Mouse (Mus musculus): Measurements from ENCODE around the gene Car9. TPM values are rescaled to one million over a fixed set of nuclear protein-coding genes. Genes with fewer than 3 reads are reported as not detected.

Car9 gene
- total and polyA plus RNA-seq, 2 experiments: 0.20 to 0.28 TPM

GRCm38 (mm10) chr4:43519551-43519950 is 12.8 kb downstream of the Car9 start:
- WGBS: 18% methylated on average over 10 of the region's 10 CpGs
- peak; percentile 79 for DNase-seq (ENCODE audit: extremely low read depth, low read depth, low spot score)
- H3K4me3 ChIP-seq (ENCODE audit: insufficient read depth, low read depth, low read length): no peak overlapping the region
- 0 out of 2 replicates have a peak overlapping the region, but pooled peaks have one; percentile 21 for H3K27ac ChIP-seq (replicated peaks; ENCODE audit: insufficient read depth, low read depth, low read length)
- peak overlapping the region; percentile 38; the same call in 1 of the 2 replicates for H3K9ac ChIP-seq (ENCODE audit: low read depth, low read length)
- H3K36me3 ChIP-seq (ENCODE audit: control insufficient read depth, insufficient read depth, low read length): no peaks in the 10 kb centered on the region
- TF ChIP-seq POLR2A (IDR thresholded peaks at IDR 0.05; ENCODE audit: extremely low read depth, insufficient read depth, low read length) (no peak), CTCF (IDR thresholded peaks at IDR 0.05; ENCODE audit: low read depth, low read length) (no peak)
- no peaks in the 10 kb centered on the region for H3K79me2 ChIP-seq (ENCODE audit: control insufficient read depth, insufficient read depth, low read length)
- peaks cover 11% of the 10 kb centered on the region for H3K4me1 ChIP-seq (ENCODE audit: control insufficient read depth, insufficient read depth, low read length)
- no peaks in the 10 kb centered on the region for H3K27me3 ChIP-seq (ENCODE audit: control insufficient read depth, insufficient read depth, low read length)

DNA sequence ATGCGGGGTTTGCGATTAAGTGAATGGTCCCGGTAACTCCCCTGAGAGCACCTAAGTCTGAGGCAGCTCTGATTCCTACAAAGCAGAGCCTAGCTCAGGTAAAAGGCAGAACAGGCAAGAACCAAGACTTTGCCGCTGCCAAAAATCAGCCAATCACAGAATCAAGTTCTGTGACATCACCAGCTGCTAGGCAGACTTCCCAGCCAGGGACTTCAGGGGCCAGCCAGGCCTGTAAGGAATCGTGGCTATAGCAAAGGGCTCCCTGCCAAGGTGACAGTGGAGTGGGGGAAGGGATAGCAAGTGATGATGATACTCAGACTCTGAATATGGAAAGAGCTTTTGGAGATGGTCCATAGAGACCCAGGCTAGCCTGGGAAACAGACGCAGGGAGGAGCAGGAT is 13.2 kb downstream of the Car9 start:
- Histone ChIP-seq H3K27ac (replicated peaks; ENCODE audit: insufficient read depth, low read depth, low read length) (0 out of 2 replicates have a peak overlapping the region, but pooled peaks have one; percentile 21), H3K36me3 (ENCODE audit: control insufficient read depth, insufficient read depth, low read length) (no peaks in the 10 kb centered on the region), H3K9ac (ENCODE audit: low read depth, low read length) (peak overlapping the region; percentile 38; the same call in 1 of the 2 replicates), H3K79me2 (ENCODE audit: control insufficient read depth, insufficient read depth, low read length) (no peaks in the 10 kb centered on the region), H3K27me3 (ENCODE audit: control insufficient read depth, insufficient read depth, low read length) (no peaks in the 10 kb centered on the region), H3K4me3 (ENCODE audit: insufficient read depth, low read depth, low read length) (no peak overlapping the region), H3K4me1 (ENCODE audit: control insufficient read depth, insufficient read depth, low read length) (peaks cover 11% of the 10 kb centered on the region)
- TF ChIP-seq CTCF (IDR thresholded peaks at IDR 0.05; ENCODE audit: low read depth, low read length) (no peak), POLR2A (IDR thresholded peaks at IDR 0.05; ENCODE audit: extremely low read depth, insufficient read depth, low read length) (no peak)
- 20% methylated on average over 6 of the region's 6 CpGs for WGBS
- peak; percentile 64 for DNase-seq (ENCODE audit: extremely low read depth, low read depth, low spot score)

- Histone ChIP-seq H3K27me3 (ENCODE audit: control insufficient read depth, insufficient read depth, low read length) (no peaks in the 10 kb centered on the region), H3K79me2 (ENCODE audit: control insufficient read depth, insufficient read depth, low read length) (no peaks in the 10 kb centered on the region), H3K27ac (replicated peaks; ENCODE audit: insufficient read depth, low read depth, low read length) (no peak overlapping the region), H3K4me1 (ENCODE audit: control insufficient read depth, insufficient read depth, low read length) (peaks cover 6% of the 10 kb centered on the region; the same call in 1 of the 2 replicates), H3K4me3 (ENCODE audit: insufficient read depth, low read depth, low read length) (no peak overlapping the region), H3K9ac (ENCODE audit: low read depth, low read length) (no peak overlapping the region), H3K36me3 (ENCODE audit: control insufficient read depth, insufficient read depth, low read length) (peaks cover 7% of the 10 kb centered on the region; the same call in 1 of the 2 replicates)
- 78% methylated on average over 5 of the region's 5 CpGs for WGBS
- TF ChIP-seq CTCF (IDR thresholded peaks at IDR 0.05; ENCODE audit: low read depth, low read length) (peak; percentile 51), POLR2A (IDR thresholded peaks at IDR 0.05; ENCODE audit: extremely low read depth, insufficient read depth, low read length) (no peak)
- DNase-seq (ENCODE audit: extremely low read depth, low read depth, low spot score): peak; percentile 18
These were observed 21.1 kb downstream of the Car9 start for GRCm38 (mm10) chr4:43527880-43528279.

- Histone ChIP-seq H3K27me3 (ENCODE audit: control insufficient read depth, insufficient read depth, low read length) (no peaks in the 10 kb centered on the region), H3K27ac (replicated peaks; ENCODE audit: insufficient read depth, low read depth, low read length) (no peak overlapping the region), H3K79me2 (ENCODE audit: control insufficient read depth, insufficient read depth, low read length) (no peaks in the 10 kb centered on the region), H3K36me3 (ENCODE audit: control insufficient read depth, insufficient read depth, low read length) (peaks cover 10% of the 10 kb centered on the region; the same call in 1 of the 2 replicates), H3K4me3 (ENCODE audit: insufficient read depth, low read depth, low read length) (no peak overlapping the region), H3K4me1 (ENCODE audit: control insufficient read depth, insufficient read depth, low read length) (peaks cover 6% of the 10 kb centered on the region), H3K9ac (ENCODE audit: low read depth, low read length) (no peak overlapping the region)
- 90% methylated on average over 9 of the region's 9 CpGs for WGBS
- TF ChIP-seq POLR2A (IDR thresholded peaks at IDR 0.05; ENCODE audit: extremely low read depth, insufficient read depth, low read length) (no peak), CTCF (IDR thresholded peaks at IDR 0.05; ENCODE audit: low read depth, low read length) (no peak)
- peak; percentile 29 for DNase-seq (ENCODE audit: extremely low read depth, low read depth, low spot score)
These were observed 21.7 kb downstream of the Car9 start for GRCm38 (mm10) chr4:43528487-43528886.

DNA sequence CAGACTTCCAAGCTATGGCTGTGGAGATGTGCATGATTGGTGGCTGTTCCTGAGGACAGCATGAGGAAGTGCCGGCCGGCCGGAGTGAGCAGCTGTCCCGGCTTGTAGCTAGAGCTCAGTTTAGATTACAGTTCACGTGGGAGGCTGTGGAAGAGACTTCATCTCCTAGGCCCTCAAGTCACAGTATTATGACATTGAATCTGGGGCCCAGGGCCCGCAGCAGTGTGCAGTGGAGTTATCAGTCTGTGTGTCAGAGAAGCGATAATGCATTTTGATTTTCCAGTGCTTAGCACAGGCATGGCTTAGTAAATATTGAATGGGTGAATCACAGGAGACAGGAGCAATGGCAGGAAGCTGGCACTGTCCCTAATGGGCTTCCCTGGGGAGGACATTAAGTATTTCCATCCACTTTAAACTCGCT is 23.3 kb downstream of the Car9 start:
- no peaks in the 10 kb centered on the region for H3K27me3 ChIP-seq (ENCODE audit: control insufficient read depth, insufficient read depth, low read length)
- peaks cover 21% of the 10 kb centered on the region for H3K36me3 ChIP-seq (ENCODE audit: control insufficient read depth, insufficient read depth, low read length)
- TF ChIP-seq POLR2A (IDR thresholded peaks at IDR 0.05; ENCODE audit: extremely low read depth, insufficient read depth, low read length) (no peak), CTCF (IDR thresholded peaks at IDR 0.05; ENCODE audit: low read depth, low read length) (no peak)
- no peaks in the 10 kb centered on the region for H3K79me2 ChIP-seq (ENCODE audit: control insufficient read depth, insufficient read depth, low read length)
- WGBS: 59% methylated on average over 8 of the region's 8 CpGs
- no peak overlapping the region for H3K27ac ChIP-seq (replicated peaks; ENCODE audit: insufficient read depth, low read depth, low read length)
- no peak overlapping the region for H3K9ac ChIP-seq (ENCODE audit: low read depth, low read length)
- no peak overlapping the region for H3K4me3 ChIP-seq (ENCODE audit: insufficient read depth, low read depth, low read length)
- peaks cover 2% of the 10 kb centered on the region; the same call in 1 of the 2 replicates for H3K4me1 ChIP-seq (ENCODE audit: control insufficient read depth, insufficient read depth, low read length)
- DNase-seq (ENCODE audit: extremely low read depth, low read depth, low spot score): no peak

- peaks cover 23% of the 10 kb centered on the region for H3K36me3 ChIP-seq (ENCODE audit: control insufficient read depth, insufficient read depth, low read length)
- DNase-seq (ENCODE audit: extremely low read depth, low read depth, low spot score): peak; percentile 68
These were observed 23.8 kb downstream of the Car9 start for GRCm38 (mm10) chr4:43530581-43530980.

More at GRCm38 (mm10) chr4:43530581-43530980, 23.8 kb downstream of the Car9 start:
- TF ChIP-seq POLR2A (IDR thresholded peaks at IDR 0.05; ENCODE audit: extremely low read depth, insufficient read depth, low read length) (no peak), CTCF (IDR thresholded peaks at IDR 0.05; ENCODE audit: low read depth, low read length) (peak; percentile 62)
- H3K79me2 ChIP-seq (ENCODE audit: control insufficient read depth, insufficient read depth, low read length): no peaks in the 10 kb centered on the region
- H3K27me3 ChIP-seq (ENCODE audit: control insufficient read depth, insufficient read depth, low read length): no peaks in the 10 kb centered on the region
- peaks cover 2% of the 10 kb centered on the region; the same call in 1 of the 2 replicates for H3K4me1 ChIP-seq (ENCODE audit: control insufficient read depth, insufficient read depth, low read length)
- 35% methylated on average over 7 of the region's 7 CpGs for WGBS
- H3K4me3 ChIP-seq (ENCODE audit: insufficient read depth, low read depth, low read length): no peak overlapping the region
- H3K9ac ChIP-seq (ENCODE audit: low read depth, low read length): no peak overlapping the region
- H3K27ac ChIP-seq (replicated peaks; ENCODE audit: insufficient read depth, low read depth, low read length): no peak overlapping the region
